Mouse (Mus musculus): ENCODE data around the gene Edc4. TPM values are rescaled to one million over a fixed set of nuclear protein-coding genes. Genes with fewer than 3 reads are reported as not detected.

Gene Edc4
- total RNA-seq, 1 experiment from 2014 or later = 38.6 TPM

DNA sequence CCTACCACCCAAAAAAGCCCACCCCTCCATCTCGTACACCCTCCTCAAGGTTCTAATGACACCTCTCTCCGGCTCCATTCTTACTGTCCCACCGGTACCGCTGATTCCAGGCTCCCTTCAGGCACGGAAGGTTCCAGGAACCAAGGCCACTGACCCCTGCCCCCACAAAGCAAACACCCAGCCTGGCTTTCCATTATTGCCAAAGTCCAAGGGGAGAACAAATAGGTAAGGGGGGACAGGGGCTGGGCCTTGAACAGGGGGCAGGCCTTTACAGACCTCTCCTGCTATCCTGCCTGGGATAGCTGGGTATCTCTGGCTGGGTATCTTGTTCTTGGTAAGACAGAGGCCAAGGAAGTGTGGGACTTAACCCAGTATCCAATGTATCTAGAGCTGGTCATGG is 61.9 kb downstream of the Edc4 start:
- no peak for DNase-seq

GRCm38 (mm10) chr8:105943321-105943739 is 62.6 kb downstream of the Edc4 start, which contains the start of gene Lcat:
Gene Lcat, minus strand, starts transcription at chr8:105943382.
- DNase-seq = no peak

Other genes starting within 250 kb of the Edc4 start
- 61.5 and 74.2 TPM in 2 replicates for gene Ctcf, start 244.3 kb upstream of the Edc4 start, total RNA-seq (2021)
- gene Agrp, start 243.5 kb upstream of the Edc4 start, total RNA-seq (2021) = 1.2 TPM in 1 of 2 replicates, not detected in the other
- 1.4 and 2.4 TPM in 2 replicates for gene Carmil2, start 194.6 kb upstream of the Edc4 start, total RNA-seq (2021)
- 20.9 and 26.3 TPM in 2 replicates for gene Acd, start 179.8 kb upstream of the Edc4 start, total RNA-seq (2021)
- 10.1 and 10.4 TPM in 2 replicates for gene Pard6a, start 179.7 kb upstream of the Edc4 start, total RNA-seq (2021)
- not detected in 2 replicates for gene 4933405L10Rik, start 173.2 kb upstream of the Edc4 start, total RNA-seq (2021)
- 4.0 and 7.7 TPM in 2 replicates for gene Enkd1, start 172.7 kb upstream of the Edc4 start, total RNA-seq (2021)
- 9.3 and 9.6 TPM in 2 replicates for gene Gfod2, start 122.2 kb upstream of the Edc4 start, total RNA-seq (2021)
- 25.4 and 29.5 TPM in 2 replicates for gene Ranbp10, start 53.5 kb upstream of the Edc4 start, total RNA-seq (2021)
- not detected in 2 replicates for gene Tsnaxip1, start 53.1 kb upstream of the Edc4 start, total RNA-seq (2021)
- 7.5 and 9.2 TPM in 2 replicates for gene Cenpt, start 27.6 kb upstream of the Edc4 start, total RNA-seq (2021)
- 38.0 and 40.1 TPM in 2 replicates for gene Thap11, start 25.7 kb upstream of the Edc4 start, total RNA-seq (2021)
- 36.3 and 56.0 TPM in 2 replicates for gene Nutf2, start 20.3 kb upstream of the Edc4 start, total RNA-seq (2021)
- 1.9 TPM in 1 of 2 replicates, not detected in the other for gene Nrn1l, start 12.7 kb downstream of the Edc4 start, total RNA-seq (2021)
- 32.3 and 38.1 TPM in 2 replicates for gene Pskh1, start 19.6 kb downstream of the Edc4 start, total RNA-seq (2021)
- 0.91 TPM in 1 of 2 replicates, not detected in the other for gene Ctrl, start 53.0 kb downstream of the Edc4 start, total RNA-seq (2021)
- gene Psmb10, start 57.6 kb downstream of the Edc4 start, total RNA-seq (2021) = 70.6 and 74.9 TPM in 2 replicates
- gene Lcat, start 62.5 kb downstream of the Edc4 start, total RNA-seq (2021) = 1.9 and 7.7 TPM in 2 replicates
- 40.6 and 43.5 TPM in 2 replicates for gene Slc12a4, start 85.2 kb downstream of the Edc4 start, total RNA-seq (2021)
- not detected in 2 replicates for gene Dpep3, start 98.5 kb downstream of the Edc4 start, total RNA-seq (2021)
- 12.5 and 16.8 TPM in 2 replicates for gene Dus2, start 110.5 kb downstream of the Edc4 start, total RNA-seq (2021)
- not detected in 2 replicates for gene Dpep2nb, start 125.1 kb downstream of the Edc4 start, total RNA-seq (2021)
- gene Ddx28, start 131.0 kb downstream of the Edc4 start, total RNA-seq (2021) = 14.7 and 17.9 TPM in 2 replicates
- gene Nfatc3, start 178.0 kb downstream of the Edc4 start, total RNA-seq (2021) = 54.9 TPM in 2 replicates